Mouse (Mus musculus) stomach, embryonic 15.5 days (tissue): Measurements from ENCODE around the gene Gm28308. TPM values are rescaled to one million over a fixed set of nuclear protein-coding genes. Genes with fewer than 3 reads are reported as not detected.

Experiments used
- ATAC-seq: fragments of 200-750 bp; cut with Nextera tagmentation; 2 replicates; pipeline ENCODE4 v1.8.0; 2017; ENCODE audit warnings: low read depth, moderate number of reproducible peaks, moderate TSS enrichment; ENCODE audit not compliant: insufficient read depth, low FRiP score
- H3K27ac ChIP-seq: fragments of 300-500 bp; sonication (generic); 2 replicates; pipeline ENCODE4 v1.5.1; 2015; ENCODE audit warnings: mild to moderate bottlenecking, inconsistent platforms
- H3K27me3 ChIP-seq: fragments of 300-500 bp; sonication (generic); replicated peaks from 2 replicates; pipeline ENCODE4 v1.6.1; 2015; ENCODE audit warnings: inconsistent platforms
- H3K36me3 ChIP-seq: fragments of 300-500 bp; sonication (generic); 2 replicates; pipeline ENCODE4 v1.6.1; 2015; ENCODE audit warnings: inconsistent platforms
- H3K4me1 ChIP-seq: fragments of 300-500 bp; sonication (generic); 2 replicates; pipeline ENCODE4 v1.6.1; 2015; ENCODE audit warnings: inconsistent platforms
- H3K4me2 ChIP-seq: fragments of 300-500 bp; sonication (generic); 2 replicates; pipeline ENCODE4 v1.6.1; 2015; ENCODE audit warnings: mild to moderate bottlenecking, inconsistent platforms
- H3K4me3 ChIP-seq: fragments of 300-500 bp; sonication (generic); replicated peaks from 2 replicates; pipeline ENCODE4 v1.5.1; 2015; ENCODE audit warnings: inconsistent platforms
- H3K9ac ChIP-seq: fragments of 300-500 bp; sonication (generic); 2 replicates; pipeline ENCODE4 v1.6.1; 2015; ENCODE audit warnings: inconsistent platforms
- H3K9me3 ChIP-seq: fragments of 300-500 bp; sonication (generic); 2 replicates; pipeline ENCODE4 v1.6.1; 2016; ENCODE audit warnings: inconsistent platforms
- WGBS: fragments of 180-500 bp; shearing (Covaris S2); methylation state at CpG from one replicate; pipeline ENCODE4 v1.1.7; 2015; 5-methylcytosine and 5-hydroxymethylcytosine counted together
- polyA plus RNA-seq: library from polyadenylated mRNA; unstranded; fragments of >200 nt; fragmentation: Nextera tagmentation; extraction: Ambion mirVana; gene quantifications from 2 replicates; pipeline ENCODE4 v1.2.1, GENCODE M21; 2015

Gm28308 gene
- polyA plus RNA-seq, 1 experiment from 2014 or later: not detected

DNA sequence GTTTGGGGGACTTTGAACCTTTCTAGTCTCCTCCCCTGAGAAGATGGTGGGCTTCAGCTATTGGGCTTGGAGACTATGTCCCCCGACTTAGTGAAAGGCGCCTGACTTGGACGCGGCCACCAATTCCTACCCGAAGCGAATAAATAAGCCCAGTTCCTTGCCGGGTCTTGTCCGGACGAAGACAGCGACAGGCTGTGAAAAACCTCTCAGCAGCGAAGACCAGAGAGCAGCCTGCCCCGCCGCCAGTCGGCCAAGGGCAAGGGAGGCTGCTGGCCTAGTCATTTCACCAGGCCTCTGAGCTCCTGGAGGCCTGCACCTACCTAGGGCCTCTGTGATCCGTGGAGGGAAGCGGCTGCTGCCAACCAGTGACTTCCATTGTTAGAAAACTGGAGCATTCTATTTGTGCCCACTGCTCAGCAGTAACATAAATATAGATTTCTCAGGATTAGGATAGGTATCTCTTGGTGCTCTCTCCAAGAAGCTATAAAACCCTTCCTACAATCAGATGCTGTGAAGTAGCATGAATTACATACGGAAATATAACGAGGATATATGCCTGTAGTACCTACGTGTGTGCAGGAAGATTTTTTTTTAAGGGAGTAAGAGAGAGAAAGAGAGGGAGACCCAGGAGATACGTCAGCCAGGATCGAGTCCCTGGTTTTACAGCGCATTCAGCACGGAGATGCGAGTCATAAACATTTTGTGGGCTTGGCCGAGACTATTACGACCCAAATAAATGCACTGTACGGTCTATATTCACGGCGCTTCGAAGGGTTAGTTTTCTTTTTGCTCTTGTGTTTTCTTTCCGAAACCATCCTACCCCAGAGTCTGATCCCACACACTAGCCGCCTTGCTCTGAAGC is 7.1 kb upstream of the Gm28308 start:
- no peak overlapping the region for H3K9ac ChIP-seq
- no peaks in the 10 kb centered on the region for H3K9me3 ChIP-seq
- no peaks in the 10 kb centered on the region for H3K36me3 ChIP-seq
- H3K4me3 ChIP-seq: peak overlapping the region; percentile 57; the same call in 1 of the 2 replicates
- no peak for ATAC-seq
- peak overlapping the region; percentile 19; the same call in 1 of the 2 replicates for H3K4me2 ChIP-seq
- H3K4me1 ChIP-seq: peaks cover 18% of the 10 kb centered on the region
- peak overlapping the region; percentile 4; the same call in 1 of the 2 replicates for H3K27ac ChIP-seq
- peaks cover 92% of the 10 kb centered on the region for H3K27me3 ChIP-seq
- WGBS: 33% methylated on average over 32 of the region's 32 CpGs

- H3K4me1 ChIP-seq: peaks cover 15% of the 10 kb centered on the region
- H3K9ac ChIP-seq: no peak overlapping the region
- peaks cover 92% of the 10 kb centered on the region for H3K27me3 ChIP-seq
- no peak overlapping the region for H3K27ac ChIP-seq
- no peaks in the 10 kb centered on the region for H3K9me3 ChIP-seq
- no peak for ATAC-seq
- no peaks in the 10 kb centered on the region for H3K36me3 ChIP-seq
- no peak overlapping the region; the same call in 1 of the 2 replicates for H3K4me3 ChIP-seq
- WGBS: 48% methylated on average over 9 of the region's 9 CpGs
- no peak overlapping the region for H3K4me2 ChIP-seq
Measured at GRCm38 (mm10) chr6:52219234-52219942, 6.2 kb upstream of the Gm28308 start.

- Histone ChIP-seq H3K36me3 (no peaks in the 10 kb centered on the region), H3K27ac (no peak overlapping the region), H3K4me2 (0 out of 2 replicates have a peak overlapping the region, but pooled peaks have one; percentile 55), H3K27me3 (peaks cover 92% of the 10 kb centered on the region), H3K4me3 (no peak overlapping the region), H3K9ac (no peak overlapping the region), H3K9me3 (no peaks in the 10 kb centered on the region), H3K4me1 (peaks cover 15% of the 10 kb centered on the region)
- ATAC-seq: no peak
- 24% methylated on average over 14 of the region's 14 CpGs for WGBS
Measured at GRCm38 (mm10) chr6:52218643-52219215, 5.6 kb upstream of the Gm28308 start.

DNA sequence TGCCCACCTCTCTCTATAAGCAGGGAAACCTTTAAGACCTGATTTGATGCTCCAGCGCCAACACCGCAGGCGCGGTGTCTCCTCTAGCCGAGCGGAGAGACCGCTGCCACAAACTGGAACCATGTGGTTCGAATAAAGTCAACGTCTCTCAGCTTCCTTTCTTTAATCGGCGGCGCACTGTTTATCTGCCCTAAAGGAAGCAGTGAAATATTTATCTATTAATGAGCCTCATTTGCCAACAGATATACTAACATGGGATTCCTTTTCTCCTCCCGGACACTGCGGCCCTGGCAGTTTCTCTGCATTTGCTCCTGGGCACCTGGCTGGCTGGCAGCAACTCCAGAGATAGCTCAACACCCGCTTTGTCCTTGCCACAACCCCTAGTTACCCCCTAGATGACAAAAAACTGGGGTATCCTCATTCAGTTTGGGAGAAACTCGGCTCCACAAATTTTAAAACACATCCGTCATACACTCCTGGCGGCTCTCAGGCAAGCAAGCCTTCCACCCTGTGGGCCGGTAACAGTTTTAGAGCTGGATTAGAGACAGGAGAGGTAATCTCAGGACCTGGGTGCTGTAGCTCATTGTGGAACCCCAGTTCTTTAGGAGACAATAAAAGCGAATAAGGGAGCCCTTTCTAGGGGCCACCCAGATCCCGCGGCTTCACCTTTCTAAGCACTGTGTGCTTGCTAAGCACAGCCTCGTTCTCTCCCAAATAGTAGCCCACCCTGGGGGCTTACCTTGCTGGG is 4.9 kb upstream of the Gm28308 start:
- H3K4me1 ChIP-seq: peaks cover 16% of the 10 kb centered on the region
- H3K36me3 ChIP-seq: no peaks in the 10 kb centered on the region
- ATAC-seq: no peak

GRCm38 (mm10) chr6:52217459-52217768 is 4.3 kb upstream of the Gm28308 start:
- Histone ChIP-seq H3K36me3 (no peaks in the 10 kb centered on the region), H3K4me2 (peak overlapping the region; percentile 55), H3K9ac (no peak overlapping the region), H3K4me3 (peak overlapping the region; percentile 36), H3K9me3 (no peaks in the 10 kb centered on the region), H3K4me1 (peaks cover 22% of the 10 kb centered on the region), H3K27ac (0 out of 2 replicates have a peak overlapping the region, but pooled peaks have one; percentile 19), H3K27me3 (peaks cover 92% of the 10 kb centered on the region)
- peak; percentile 36 for ATAC-seq
- WGBS: under 1% methylated on average over 25 of the region's 25 CpGs

More for the DNA sequence above, 4.9 kb upstream of the Gm28308 start:
- H3K4me2 ChIP-seq: peak overlapping the region; percentile 55
- H3K27me3 ChIP-seq: peaks cover 91% of the 10 kb centered on the region
- H3K9me3 ChIP-seq: no peaks in the 10 kb centered on the region
- H3K4me3 ChIP-seq: peak overlapping the region; percentile 36
- no peak overlapping the region for H3K9ac ChIP-seq
- 0 out of 2 replicates have a peak overlapping the region, but pooled peaks have one; percentile 19 for H3K27ac ChIP-seq
- 14% methylated on average over 23 of the region's 23 CpGs for WGBS

GRCm38 (mm10) chr6:52216691-52217458 is 3.7 kb upstream of the Gm28308 start:
- Histone ChIP-seq H3K27me3 (peaks cover 92% of the 10 kb centered on the region), H3K9me3 (no peaks in the 10 kb centered on the region), H3K36me3 (no peaks in the 10 kb centered on the region), H3K4me2 (peak overlapping the region; percentile 55), H3K9ac (0 out of 2 replicates have a peak overlapping the region, but pooled peaks have one; percentile 0), H3K4me1 (peaks cover 23% of the 10 kb centered on the region), H3K27ac (no peak overlapping the region), H3K4me3 (peak overlapping the region; percentile 36)
- ATAC-seq: no peak
- 2% methylated on average over 60 of the region's 60 CpGs for WGBS

GRCm38 (mm10) chr6:52215771-52216535 is 2.8 kb upstream of the Gm28308 start:
- Histone ChIP-seq H3K36me3 (no peaks in the 10 kb centered on the region), H3K4me3 (peak overlapping the region; percentile 36), H3K9ac (no peak overlapping the region), H3K27me3 (peaks cover 93% of the 10 kb centered on the region), H3K4me1 (peaks cover 23% of the 10 kb centered on the region), H3K4me2 (peak overlapping the region; percentile 55), H3K27ac (no peak overlapping the region), H3K9me3 (no peaks in the 10 kb centered on the region)
- WGBS: 4% methylated on average over 30 of the region's 30 CpGs
- ATAC-seq: no peak

- H3K4me2 ChIP-seq: no peak overlapping the region
- WGBS: 38% methylated on average over 3 of the region's 3 CpGs
- H3K27ac ChIP-seq: no peak overlapping the region
- peaks cover 88% of the 10 kb centered on the region for H3K27me3 ChIP-seq
- H3K9me3 ChIP-seq: no peaks in the 10 kb centered on the region
- peaks cover 23% of the 10 kb centered on the region for H3K4me1 ChIP-seq
- H3K36me3 ChIP-seq: no peaks in the 10 kb centered on the region
- ATAC-seq: no peak
- H3K9ac ChIP-seq: no peak overlapping the region
- no peak overlapping the region for H3K4me3 ChIP-seq
Measured at GRCm38 (mm10) chr6:52215070-52215469, 1.9 kb upstream of the Gm28308 start.

DNA sequence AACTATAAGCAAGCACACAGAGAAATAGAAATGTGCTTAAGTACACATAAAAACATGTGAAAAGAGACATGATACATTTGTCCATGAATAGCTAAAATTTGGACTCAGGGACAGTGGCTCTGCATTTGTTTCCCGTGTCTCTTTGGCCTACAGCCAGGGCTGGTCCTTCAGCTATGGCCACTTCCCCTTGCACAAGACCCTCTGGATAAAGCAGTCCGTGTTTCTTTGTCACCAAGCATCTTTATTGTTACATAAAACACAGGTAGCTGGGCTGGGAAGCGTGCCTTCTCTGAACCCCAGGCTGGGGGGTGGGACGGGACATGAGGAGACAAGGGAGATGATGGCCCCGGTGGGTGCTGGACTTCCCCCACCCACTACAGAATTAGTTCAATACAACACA is 1.1 kb upstream of the Gm28308 start:
- no peak for ATAC-seq
- H3K4me3 ChIP-seq: no peak overlapping the region
- H3K4me1 ChIP-seq: peaks cover 23% of the 10 kb centered on the region
- no peak overlapping the region for H3K27ac ChIP-seq
- no peaks in the 10 kb centered on the region for H3K9me3 ChIP-seq
- 27% methylated on average over 5 of the region's 5 CpGs for WGBS
- no peaks in the 10 kb centered on the region for H3K36me3 ChIP-seq
- H3K27me3 ChIP-seq: peaks cover 88% of the 10 kb centered on the region
- no peak overlapping the region for H3K4me2 ChIP-seq
- H3K9ac ChIP-seq: no peak overlapping the region

DNA sequence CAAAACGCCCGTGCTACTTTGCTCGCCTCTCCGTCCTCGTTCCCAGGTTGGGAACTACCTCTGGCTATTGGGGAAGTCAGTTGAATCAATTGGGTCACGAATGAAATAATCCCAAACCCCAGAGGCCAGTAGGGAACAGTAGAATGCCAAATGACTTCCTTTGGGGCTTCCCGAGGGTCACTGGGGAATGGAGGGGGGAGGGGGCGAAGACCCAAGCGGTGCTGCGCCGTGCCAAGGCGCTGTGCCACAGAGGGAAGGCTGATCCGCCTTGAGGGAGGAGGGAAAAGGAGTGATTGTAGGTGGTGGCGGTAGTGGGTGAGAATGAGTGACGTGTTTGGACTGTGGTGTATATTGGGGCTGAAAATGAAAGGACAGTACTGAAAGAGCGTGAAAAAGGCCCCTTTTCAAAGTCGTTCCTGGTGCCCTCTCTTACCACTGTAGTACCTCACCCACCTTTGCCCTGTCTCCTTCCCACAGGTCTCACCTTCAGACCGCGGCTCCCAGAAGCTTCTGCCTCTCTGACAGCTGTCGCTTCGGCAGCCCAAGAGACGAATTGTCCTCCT is 502 bp downstream of the Gm28308 start:
- peaks cover 85% of the 10 kb centered on the region for H3K27me3 ChIP-seq
- peak overlapping the region; percentile 50 for H3K4me2 ChIP-seq
- WGBS: 6% methylated on average over 22 of the region's 22 CpGs
- no peak; the same call in 1 of the 2 replicates for ATAC-seq
- peak overlapping the region; percentile 43 for H3K4me3 ChIP-seq
- H3K36me3 ChIP-seq: no peaks in the 10 kb centered on the region
- H3K27ac ChIP-seq: peak overlapping the region; percentile 70
- H3K9ac ChIP-seq: peak overlapping the region; percentile 35
- peaks cover 28% of the 10 kb centered on the region for H3K4me1 ChIP-seq
- no peaks in the 10 kb centered on the region for H3K9me3 ChIP-seq
